Mouse (Mus musculus): ENCODE data around the gene Lnx1.

The Lnx1 gene

GRCm38 (mm10) chr5:74697534-74697933, 5.2 kb downstream of the Lnx1 start:
- DNase-seq (ENCODE audit: low read depth, low spot score): no peak

GRCm38 (mm10) chr5:74694390-74694801, 8.3 kb downstream of the Lnx1 start:
- DNase-seq (ENCODE audit: low read depth, low spot score): no peak

- no peak for DNase-seq (ENCODE audit: low read depth, low spot score)
Observed at GRCm38 (mm10) chr5:74693836-74694235, 8.9 kb downstream of the Lnx1 start.

- no peak for DNase-seq (ENCODE audit: low read depth, low spot score)
Observed at GRCm38 (mm10) chr5:74692411-74693090, 10.2 kb downstream of the Lnx1 start.

DNA sequence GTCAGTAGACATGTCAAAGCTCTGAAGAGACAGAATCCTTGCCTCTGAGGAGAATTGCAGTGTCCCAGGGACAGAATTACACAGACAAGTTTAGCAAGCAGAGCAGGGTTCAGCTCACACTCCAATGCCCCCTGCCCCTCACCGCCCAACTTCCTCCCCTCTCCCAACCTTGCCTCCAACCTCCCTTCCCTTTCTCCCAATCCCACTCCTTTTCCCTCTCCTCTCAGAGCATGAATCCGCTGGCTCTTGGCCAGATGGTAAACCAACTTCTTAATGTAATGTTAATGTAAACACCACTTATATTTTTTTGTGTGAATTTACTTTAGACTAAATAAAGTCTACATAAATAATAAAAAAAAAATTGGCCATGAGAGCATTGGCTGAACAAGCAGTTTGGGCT, 13.9 kb downstream of the Lnx1 start:
- DNase-seq (ENCODE audit: low read depth, low spot score): no peak

DNA sequence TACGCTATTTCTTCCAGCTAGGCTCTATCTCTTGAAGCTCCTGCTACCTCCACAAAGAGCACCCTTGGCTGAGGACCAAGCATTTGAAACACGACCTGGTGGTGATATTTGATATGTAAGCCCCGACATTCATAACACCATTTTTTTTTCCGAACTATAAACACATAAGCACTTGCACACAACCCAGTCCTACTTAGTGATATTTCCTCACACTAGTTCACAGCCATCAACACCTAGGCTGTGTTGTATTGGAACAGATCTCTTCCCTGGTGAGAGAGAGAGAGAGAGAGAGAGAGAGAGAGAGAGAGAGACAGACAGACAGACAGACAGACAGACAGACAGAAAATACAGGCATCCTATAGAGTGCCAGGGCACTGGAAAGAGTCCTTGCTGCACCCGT, 17.8 kb downstream of the Lnx1 start:
- no peak for DNase-seq (ENCODE audit: low read depth, low spot score)

DNA sequence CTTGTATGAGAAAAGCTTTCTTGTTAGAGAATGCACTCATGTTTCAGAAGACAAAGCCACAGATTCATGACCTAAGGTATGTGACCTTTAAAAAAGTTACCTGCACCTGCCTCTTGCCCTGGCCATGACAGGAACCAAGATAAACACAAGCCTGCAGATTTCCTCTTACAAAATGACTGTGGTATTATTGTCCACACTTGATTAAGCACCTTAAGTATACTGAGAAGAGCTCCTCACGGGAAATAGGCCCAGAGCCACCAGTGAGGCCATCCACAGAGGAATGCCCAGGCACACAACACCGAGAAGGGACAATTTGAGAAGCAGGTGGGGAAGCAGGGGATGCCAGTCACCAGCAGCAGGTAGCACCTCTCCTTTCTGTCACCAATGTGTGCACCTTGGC, 18.9 kb downstream of the Lnx1 start:
- DNase-seq (ENCODE audit: low read depth, low spot score): no peak

DNA sequence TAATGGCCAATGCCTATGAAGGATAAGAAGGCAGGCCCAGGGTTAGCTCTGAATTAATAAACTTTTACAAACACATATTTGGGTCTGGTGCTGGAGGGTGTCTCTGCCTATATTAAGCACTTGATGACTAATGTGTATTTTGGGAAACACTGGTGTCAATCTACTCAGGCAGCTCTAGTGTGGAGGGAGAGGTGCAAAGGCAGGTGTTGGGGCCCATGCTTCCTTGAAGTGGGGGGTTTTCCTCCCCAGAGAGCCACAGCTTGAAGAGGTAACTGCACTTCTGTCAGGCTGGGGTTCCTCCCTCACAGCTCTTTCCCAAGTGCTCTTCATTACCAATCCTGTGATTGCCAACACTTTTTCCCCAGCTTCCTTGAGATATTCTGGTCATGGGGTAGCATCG, 20.0 kb downstream of the Lnx1 start:
- DNase-seq (ENCODE audit: low read depth, low spot score): no peak

DNA sequence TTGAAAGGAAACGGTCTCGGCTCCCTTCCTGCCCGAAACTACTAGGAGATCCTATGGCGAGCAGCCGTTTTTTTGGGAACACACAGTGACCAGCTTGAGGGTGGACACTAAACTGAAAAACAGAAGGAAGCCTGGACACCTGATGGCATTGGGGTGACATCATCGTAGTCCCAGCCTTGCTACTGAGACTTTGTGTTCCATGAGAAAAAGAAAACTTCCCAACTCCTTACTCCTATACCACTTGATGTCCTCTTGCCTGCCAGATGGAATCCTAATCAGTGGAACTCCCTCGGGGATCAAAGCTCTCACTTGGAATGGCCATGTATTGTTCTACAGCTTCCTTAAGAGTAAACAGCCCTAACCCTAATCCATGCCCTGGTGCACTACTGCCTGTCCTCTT, 23.1 kb downstream of the Lnx1 start:
- no peak for DNase-seq (ENCODE audit: low read depth, low spot score)

- DNase-seq (ENCODE audit: low read depth, low spot score): no peak
Observed at GRCm38 (mm10) chr5:74678693-74679092, 24.0 kb downstream of the Lnx1 start.

DNA sequence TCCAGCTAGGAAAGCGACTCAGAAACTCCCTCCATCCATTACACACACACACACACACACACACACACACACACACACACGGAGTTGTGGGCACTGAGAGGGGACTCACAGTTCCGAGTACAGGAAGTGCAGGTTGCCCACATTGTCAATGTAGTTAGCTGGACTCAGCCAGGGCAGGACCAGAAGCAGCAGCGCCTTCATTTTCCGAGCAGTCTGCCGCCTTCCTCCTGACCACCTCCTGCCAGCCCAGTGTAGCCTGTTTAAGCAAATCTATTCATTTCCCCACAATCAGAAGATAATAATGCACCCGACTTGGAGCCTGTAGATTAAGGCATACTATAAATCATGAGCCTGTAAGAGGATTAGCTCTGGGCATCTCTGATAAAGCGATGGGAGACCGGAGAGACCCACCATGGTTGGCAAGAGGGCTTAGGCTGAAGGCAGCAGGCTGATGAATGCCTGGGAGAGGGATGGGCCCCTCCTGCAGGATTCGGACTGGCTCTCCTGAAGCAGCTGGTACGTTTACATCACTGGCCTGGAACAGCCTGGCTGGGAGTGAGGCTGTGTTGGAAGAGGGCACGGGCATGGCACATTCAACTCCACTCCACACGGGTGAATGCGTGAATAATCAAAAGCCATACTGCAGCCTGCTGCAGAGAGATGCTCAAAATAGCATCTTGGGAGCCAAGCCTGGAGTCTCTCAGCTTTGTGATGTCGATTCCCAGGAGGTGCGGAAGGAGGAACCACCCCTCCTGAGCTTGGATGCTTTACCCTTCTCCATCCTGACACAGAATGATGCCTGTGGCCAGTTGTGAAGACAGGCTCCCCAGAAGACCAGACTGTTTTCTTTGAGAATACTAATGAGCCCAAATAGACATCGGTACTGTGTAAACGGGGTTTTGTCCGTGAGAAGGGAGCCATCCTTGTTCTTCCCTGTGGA, 25.0 kb downstream of the Lnx1 start:
- no peak for DNase-seq (ENCODE audit: low read depth, low spot score)

DNA sequence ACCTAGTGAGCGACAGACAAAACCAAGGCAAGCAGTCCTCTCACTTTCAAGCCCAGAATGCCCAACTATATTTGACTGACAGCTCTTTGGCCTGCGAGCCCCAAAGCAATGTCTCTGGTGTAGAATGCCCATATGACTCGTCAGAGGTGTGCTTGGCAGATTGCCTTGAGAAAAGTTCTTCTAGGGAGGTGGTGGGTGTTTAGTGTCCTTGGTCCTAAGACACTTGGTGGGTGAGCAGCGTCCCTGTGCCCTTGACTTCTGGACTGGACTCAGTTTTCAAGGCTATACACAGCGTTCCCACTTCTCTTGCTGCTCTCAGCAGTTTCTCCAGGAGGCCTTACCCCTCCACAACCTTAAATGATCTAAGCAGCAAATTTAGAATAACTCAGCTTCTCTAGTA, 30.2 kb downstream of the Lnx1 start:
- DNase-seq (ENCODE audit: low read depth, low spot score): no peak

DNA sequence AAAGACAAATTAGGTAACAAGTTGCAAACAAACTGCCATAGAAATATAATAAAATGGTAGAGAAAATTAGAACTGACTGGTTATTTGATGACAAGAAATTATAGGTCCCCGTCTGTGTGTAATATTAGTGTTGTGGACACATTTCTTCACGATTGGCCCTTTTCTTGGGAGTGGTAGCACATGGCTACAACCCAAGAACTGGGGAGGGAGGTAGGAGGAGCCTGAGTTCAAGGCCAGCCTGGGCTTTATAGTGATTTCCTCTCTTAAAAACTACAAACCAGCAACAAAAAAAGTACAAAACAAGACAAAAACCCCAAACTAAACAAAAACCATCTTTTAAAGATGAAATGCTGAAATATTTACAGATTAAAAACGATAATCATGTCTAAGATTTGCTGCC, 31.8 kb downstream of the Lnx1 start:
- DNase-seq (ENCODE audit: low read depth, low spot score): no peak

- DNase-seq (ENCODE audit: low read depth, low spot score): no peak
Observed at GRCm38 (mm10) chr5:74669925-74670324, 32.8 kb downstream of the Lnx1 start.

DNA sequence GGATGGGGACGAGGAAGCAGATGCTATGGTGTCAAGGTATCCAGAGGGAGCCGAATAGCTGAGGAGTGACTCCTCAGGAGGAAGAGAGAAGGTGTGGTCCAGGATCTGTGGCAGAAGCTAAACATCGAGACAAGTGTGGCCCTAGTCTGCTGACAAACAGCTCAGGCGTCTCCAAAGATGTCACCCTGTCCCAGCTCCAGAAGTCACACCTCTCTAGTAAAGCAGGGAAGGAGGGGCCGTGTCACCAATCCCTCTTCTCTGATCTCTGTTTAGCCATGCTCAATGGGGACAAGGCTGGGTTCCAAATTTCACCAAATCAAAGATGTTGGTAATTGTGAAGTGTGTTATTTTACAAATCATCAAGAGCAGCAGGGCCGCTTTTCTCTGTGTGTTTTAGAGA, 33.8 kb downstream of the Lnx1 start:
- DNase-seq (ENCODE audit: low read depth, low spot score): no peak

- no peak for DNase-seq (ENCODE audit: low read depth, low spot score)
Observed at GRCm38 (mm10) chr5:74662618-74663017, 40.1 kb downstream of the Lnx1 start.

- DNase-seq (ENCODE audit: low read depth, low spot score): no peak
Observed at GRCm38 (mm10) chr5:74661734-74662560, 40.8 kb downstream of the Lnx1 start.

DNA sequence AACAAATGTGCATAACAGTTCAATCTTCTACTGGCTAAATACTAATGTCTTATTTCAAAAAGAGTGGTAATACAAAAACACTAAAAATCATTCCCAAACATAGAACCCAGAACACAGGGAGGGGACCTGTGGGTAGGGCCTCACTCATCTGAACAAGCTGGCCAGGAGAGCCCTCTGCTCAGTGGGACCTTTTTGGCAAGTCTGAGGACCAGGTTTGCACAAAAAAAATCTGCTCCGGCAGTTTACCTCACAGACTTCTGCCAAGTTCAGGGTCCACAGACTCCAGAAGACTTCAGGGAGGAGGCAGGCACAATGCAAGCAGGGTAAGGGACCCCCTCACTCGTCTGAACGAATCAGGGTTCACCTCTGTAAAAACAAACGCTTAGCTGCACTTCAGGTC, 42.9 kb downstream of the Lnx1 start:
- no peak for DNase-seq (ENCODE audit: low read depth, low spot score)

- no peak for DNase-seq (ENCODE audit: low read depth, low spot score)
Observed at GRCm38 (mm10) chr5:74659281-74659680, 43.4 kb downstream of the Lnx1 start.

- no peak for DNase-seq (ENCODE audit: low read depth, low spot score)
Observed at GRCm38 (mm10) chr5:74657930-74658329, 44.8 kb downstream of the Lnx1 start.

DNA sequence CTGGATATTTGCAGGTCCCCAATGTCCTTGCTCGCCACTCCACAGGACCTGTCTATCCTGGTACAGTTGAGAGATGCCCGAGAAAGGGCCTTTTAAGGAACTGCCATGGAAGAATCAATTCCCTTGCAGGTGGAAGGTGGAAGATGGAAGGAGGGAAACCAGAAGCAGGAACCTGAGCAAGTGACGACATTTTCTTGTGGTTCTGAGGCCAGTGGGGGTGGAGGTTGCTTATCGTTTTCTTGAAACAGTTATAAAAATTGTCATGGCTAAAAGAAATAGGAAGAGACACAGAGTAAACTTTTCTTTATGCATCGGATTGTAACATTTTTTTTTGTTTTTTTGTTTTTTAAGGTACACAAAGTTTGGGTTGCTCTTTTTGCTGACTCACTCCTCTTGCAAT, 46.3 kb downstream of the Lnx1 start:
- DNase-seq (ENCODE audit: low read depth, low spot score): no peak

GRCm38 (mm10) chr5:74654527-74654926, 48.2 kb downstream of the Lnx1 start:
- DNase-seq (ENCODE audit: low read depth, low spot score): no peak

All from WW6 (cell line).